Mouse (Mus musculus): Measurements from ENCODE around the gene Kremen1.
A peak's percentile ranks its signal among the peaks of the same experiment; 100 is the strongest.

DNA sequence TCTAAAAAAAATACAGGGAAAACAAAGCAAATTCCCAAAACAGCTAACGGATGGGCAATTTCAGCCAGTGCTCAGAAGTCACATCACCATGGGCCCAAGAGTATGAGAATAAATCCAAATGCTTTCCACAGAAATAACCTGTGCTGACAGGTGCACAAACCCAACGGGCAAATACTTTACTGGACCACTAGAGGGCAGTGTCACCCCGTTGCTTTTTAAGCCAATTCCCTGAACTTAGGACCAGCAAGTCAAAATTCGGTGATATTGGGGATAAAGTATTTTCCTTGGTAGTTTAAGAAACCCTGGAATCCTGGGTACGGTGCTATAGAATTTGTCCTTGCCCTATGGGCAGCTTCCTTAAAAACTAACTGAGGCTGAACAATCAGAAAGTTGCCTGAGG, 29.3 kb upstream of the Kremen1 start:
- 0 out of 2 replicates have a peak, but pooled peaks have one; percentile 17 for TF ChIP-seq EP300 (IDR thresholded peaks at IDR 0.05)
- TF ChIP-seq CTCF (IDR thresholded peaks at IDR 0.05): peak; percentile 95
